Mouse (Mus musculus) erythroblast, embryonic 14.5 days (primary cell): ENCODE results near the gene Casc1.

Experiments used
- GATA1 ChIP-seq: IDR thresholded peaks from 2 replicates; pipeline ENCODE4 v1.6.1; 2012; ENCODE audit warnings: low read length, inconsistent platforms, mixed read lengths
- TAL1 ChIP-seq: IDR thresholded peaks from 3 replicates; pipeline ENCODE4 v1.6.1; 2012; ENCODE audit warnings: low read length, inconsistent platforms, mixed read lengths

DNA sequence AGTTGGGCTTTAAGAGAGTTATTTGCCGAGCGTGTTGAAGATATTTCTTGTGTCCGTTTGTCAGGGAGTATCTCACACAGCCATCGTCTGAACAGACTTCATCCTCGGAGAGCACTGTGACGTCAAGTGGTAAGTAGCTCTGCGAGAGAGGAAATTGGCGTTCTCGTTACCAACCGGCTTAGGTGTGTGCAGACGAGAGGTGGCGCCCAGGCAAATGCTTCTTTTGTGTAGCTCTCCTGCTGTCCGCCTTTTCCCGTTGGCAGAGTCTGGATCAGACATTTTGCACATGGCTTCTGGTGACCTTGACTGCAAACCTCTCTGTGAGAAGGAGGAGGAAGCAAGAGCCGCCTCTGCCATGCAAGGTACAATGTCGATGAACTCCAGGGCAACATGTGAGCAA lies 63.1 kb downstream of the Casc1 start:
- TF ChIP-seq GATA1 (no peak), TAL1 (no peak)
